Mouse (Mus musculus) liver, embryonic 16.5 days (tissue): ENCODE measurements around the gene Ncbp3. TPM values are rescaled to one million over a fixed set of nuclear protein-coding genes. Genes with fewer than 3 reads are reported as not detected.

ENCODE experiments used
- ATAC-seq: fragments of 200-750 bp; cut with Nextera tagmentation; 2 replicates; pipeline ENCODE4 v1.8.0; 2017; ENCODE audit warnings: low read depth, mild to moderate bottlenecking, moderate number of reproducible peaks, moderate library complexity
- H3K27ac ChIP-seq: fragments of 300-500 bp; sonication (generic); 2 replicates; pipeline ENCODE4 v1.5.1; 2014; ENCODE audit warnings: mild to moderate bottlenecking, low read length
- H3K27me3 ChIP-seq: fragments of 300-500 bp; sonication (generic); 2 replicates; pipeline ENCODE4 v1.6.1; 2014; ENCODE audit warnings: low read depth, low read length, mixed read lengths; ENCODE audit not compliant: control insufficient read depth, insufficient read depth
- H3K36me3 ChIP-seq: fragments of 300-500 bp; sonication (generic); 2 replicates; pipeline ENCODE4 v1.6.1; 2014; ENCODE audit warnings: mild to moderate bottlenecking; ENCODE audit not compliant: control insufficient read depth, insufficient read depth
- H3K4me1 ChIP-seq: fragments of 300-500 bp; sonication (generic); 2 replicates; pipeline ENCODE4 v1.6.1; 2014; ENCODE audit warnings: low read depth, low read length, mixed read lengths; ENCODE audit not compliant: control insufficient read depth
- H3K4me2 ChIP-seq: fragments of 300-500 bp; sonication (generic); 2 replicates; pipeline ENCODE4 v1.6.1; 2014; ENCODE audit warnings: low read depth, low read length, mixed read lengths
- H3K4me3 ChIP-seq: fragments of 300-500 bp; sonication (generic); 2 replicates; pipeline ENCODE4 v1.5.1; 2014; ENCODE audit warnings: low read depth, mild to moderate bottlenecking, low read length
- H3K9ac ChIP-seq: fragments of 300-500 bp; sonication (generic); 2 replicates; pipeline ENCODE4 v1.6.1; 2014; ENCODE audit warnings: low read depth, low read length
- H3K9me3 ChIP-seq: fragments of 300-500 bp; sonication (generic); replicated peaks from 2 replicates; pipeline ENCODE4 v1.6.1; 2016; ENCODE audit warnings: low read length; ENCODE audit not compliant: control insufficient read depth
- WGBS: fragments of 180-500 bp; shearing (Covaris S2); extraction: QIAGEN DNeasy Blood & Tissue Kit; methylation state at CpG from one replicate; pipeline ENCODE4 v1.1.7; 2014; ENCODE audit not compliant: insufficient replicate concordance; 5-methylcytosine and 5-hydroxymethylcytosine counted together
- polyA plus RNA-seq: library from polyadenylated mRNA; unstranded; fragments of >200 nt; fragmentation: Nextera tagmentation; extraction: Ambion mirVana; gene quantifications from 2 replicates; pipeline ENCODE4 v1.2.1, GENCODE M21; 2015

Gene Ncbp3
- polyA plus RNA-seq, 1 experiment from 2014 or later = 4.2 TPM

GRCm38 (mm10) chr11:73136587-73136986, 89.0 kb downstream of the Ncbp3 start:
- peaks cover 30% of the 10 kb centered on the region for H3K4me1 ChIP-seq
- WGBS = 30% methylated on average over 6 of the region's 6 CpGs
- H3K9ac ChIP-seq = peak overlapping the region; percentile 93
- peak overlapping the region; percentile 97 for H3K4me3 ChIP-seq
- no peaks in the 10 kb centered on the region for H3K27me3 ChIP-seq
- peak overlapping the region; percentile 82 for H3K4me2 ChIP-seq
- no peak overlapping the region for H3K27ac ChIP-seq
- no peak for ATAC-seq
- H3K36me3 ChIP-seq = peaks cover 7% of the 10 kb centered on the region
- no peaks in the 10 kb centered on the region for H3K9me3 ChIP-seq

- Histone ChIP-seq H3K4me1 (peaks cover 30% of the 10 kb centered on the region), H3K27me3 (no peaks in the 10 kb centered on the region), H3K9ac (peak overlapping the region; percentile 93), H3K4me2 (peak overlapping the region; percentile 82), H3K4me3 (peak overlapping the region; percentile 97), H3K36me3 (peaks cover 7% of the 10 kb centered on the region), H3K9me3 (no peaks in the 10 kb centered on the region), H3K27ac (peak overlapping the region; percentile 75)
- no peak for ATAC-seq
- WGBS = 5% methylated on average over 11 of the region's 11 CpGs
Measured at GRCm38 (mm10) chr11:73137116-73137515, 89.5 kb downstream of the Ncbp3 start.

GRCm38 (mm10) chr11:73137591-73138501, 90.3 kb downstream of the Ncbp3 start, which contains the start of gene Haspin:
Haspin (minus strand) TSS chr11:73138294.
- H3K9ac ChIP-seq = peak within 1 kb of the TSS; percentile 93
- H3K9me3 ChIP-seq = no peaks in the 10 kb centered on the region
- H3K27ac ChIP-seq = peak within 1 kb of the TSS; percentile 75
- WGBS = under 1% methylated on average over 83 of the region's 84 CpGs
- H3K27me3 ChIP-seq = no peaks in the 10 kb centered on the region
- peaks cover 30% of the 10 kb centered on the region for H3K4me1 ChIP-seq
- ATAC-seq = peak; percentile 97
- H3K4me3 ChIP-seq = peak within 1 kb of the TSS; percentile 97
- H3K36me3 ChIP-seq = peaks cover 7% of the 10 kb centered on the region
- H3K4me2 ChIP-seq = peak within 1 kb of the TSS; percentile 82

Other genes starting within 250 kb of the Ncbp3 start
- 10.8 and 13.1 TPM in 2 replicates for gene Atp2a3, start 86.6 kb upstream of the Ncbp3 start, polyA plus RNA-seq
- 5.5 and 6.6 TPM in 2 replicates for gene P2rx1, start 48.7 kb upstream of the Ncbp3 start, polyA plus RNA-seq
- 0.76 and 0.86 TPM in 2 replicates for gene Camkk1, start 28.8 kb upstream of the Ncbp3 start, polyA plus RNA-seq
- 0.26 and 0.34 TPM in 2 replicates for gene Itgae, start 42.8 kb downstream of the Ncbp3 start, polyA plus RNA-seq
- 10.6 and 11.1 TPM in 2 replicates for gene Haspin, start 90.5 kb downstream of the Ncbp3 start, polyA plus RNA-seq
- 0.11 and 0.22 TPM in 2 replicates for gene P2rx5, start 112.6 kb downstream of the Ncbp3 start, polyA plus RNA-seq
- 69.5 and 72.1 TPM in 2 replicates for gene Emc6, start 129.3 kb downstream of the Ncbp3 start, polyA plus RNA-seq
- 33.6 and 33.8 TPM in 2 replicates for gene Tax1bp3, start 129.3 kb downstream of the Ncbp3 start, polyA plus RNA-seq
- gene Ctns, start 151.3 kb downstream of the Ncbp3 start, polyA plus RNA-seq = 8.0 and 8.6 TPM in 2 replicates
- gene Shpk, start 151.7 kb downstream of the Ncbp3 start, polyA plus RNA-seq = 3.0 and 4.4 TPM in 2 replicates
- 0.48 and 0.65 TPM in 2 replicates for gene Trpv1, start 186.5 kb downstream of the Ncbp3 start, polyA plus RNA-seq
- gene Trpv3, start 219.6 kb downstream of the Ncbp3 start, polyA plus RNA-seq = 0.01 and 0.04 TPM in 2 replicates